Mouse (Mus musculus): ENCODE measurements around the gene Gpr155.

Gpr155 gene

DNA sequence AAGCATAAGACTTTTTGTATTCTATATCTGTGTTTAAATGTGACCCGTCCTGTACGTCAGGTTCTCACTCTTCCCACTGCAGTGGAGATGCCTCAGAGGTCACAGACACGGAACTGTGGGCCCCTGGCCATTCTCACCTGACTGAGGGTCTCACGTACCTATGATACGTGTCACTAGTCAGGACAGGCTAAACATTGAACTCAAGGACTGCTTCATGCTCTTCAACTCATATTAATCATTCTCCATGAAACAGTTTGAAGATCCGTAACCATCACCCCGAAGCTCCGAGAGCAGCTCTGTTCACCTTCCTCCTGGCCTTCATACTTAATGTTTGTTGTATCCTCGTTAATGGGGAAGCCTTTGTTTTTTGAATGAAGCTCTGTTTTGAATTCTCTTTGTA lies 68.9 kb downstream of the Gpr155 start:
- DNase-seq, result no peak

- no peak for DNase-seq
Observed at GRCm38 (mm10) chr2:73314311-73314710, 72.1 kb downstream of the Gpr155 start.

DNA sequence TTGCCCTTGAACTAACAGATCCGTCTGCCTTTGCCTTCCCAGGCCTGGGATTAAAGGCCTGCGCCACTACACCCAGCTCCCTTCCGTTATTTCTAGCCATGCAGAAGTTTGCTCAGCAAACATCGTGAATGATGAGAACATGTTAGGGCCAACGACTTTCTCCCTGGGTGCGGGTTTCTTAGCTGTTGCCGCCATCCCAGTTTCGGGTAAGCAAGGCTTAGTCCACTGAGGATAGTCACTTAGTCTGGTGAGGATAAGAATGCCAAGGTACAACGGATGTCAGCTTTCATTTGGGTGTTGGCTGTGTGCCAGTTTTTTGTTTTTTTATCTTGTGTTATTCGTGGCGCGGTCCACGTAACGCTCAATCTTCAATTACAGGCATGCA lies 73.3 kb downstream of the Gpr155 start:
- peak; percentile 35 to 50 for DNase-seq

DNA sequence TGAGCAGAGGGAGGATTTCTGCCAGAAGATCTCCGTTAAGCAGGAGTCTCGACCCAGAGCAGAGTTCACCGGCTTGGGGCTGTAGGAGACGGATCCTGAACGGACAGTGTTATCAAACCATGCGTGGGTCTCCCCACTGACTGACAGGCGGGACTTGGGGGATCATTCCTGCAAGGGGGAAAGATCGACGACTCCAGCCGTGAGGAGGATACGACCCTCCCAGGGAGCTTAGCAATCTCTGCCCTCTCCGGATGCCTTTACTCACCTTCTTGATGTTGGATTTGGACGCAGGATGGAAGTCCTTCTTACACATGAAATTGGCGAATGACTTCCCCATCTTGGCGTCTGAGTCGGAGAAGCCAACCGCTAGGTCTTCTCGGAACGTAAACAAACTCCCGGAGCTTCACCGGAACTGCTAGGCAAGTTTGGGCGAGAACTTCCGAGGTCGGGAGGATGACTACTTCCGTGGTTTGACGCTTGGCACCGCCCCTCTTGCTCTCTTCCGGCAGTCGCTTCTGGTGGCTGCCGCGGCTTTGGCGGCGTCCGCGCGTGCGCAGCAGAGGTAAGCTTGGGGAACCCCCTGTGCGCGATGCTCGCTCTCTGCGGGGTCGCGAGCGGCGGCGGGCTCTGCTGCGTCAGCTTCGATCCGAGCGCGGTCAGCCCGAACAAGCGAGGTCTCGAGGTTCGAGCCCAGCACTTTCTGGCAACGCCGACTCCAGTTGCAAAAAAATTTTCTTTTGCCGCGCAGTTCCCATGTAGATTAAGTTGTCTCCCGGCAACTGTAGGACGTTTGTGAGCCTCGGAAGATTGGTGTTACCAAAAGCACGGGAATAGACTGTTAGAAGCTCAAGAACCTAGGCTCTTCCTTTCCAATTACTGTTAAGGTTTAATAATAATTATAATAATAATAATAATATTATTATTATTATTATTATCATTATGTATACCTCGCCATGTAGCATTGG lies 73.9 kb downstream of the Gpr155 start, which contains the start of the genes Scrn3 and Cir1:
TSS of gene Scrn3 (plus strand) at position 450 of the 965 bp plus-strand sequence.
TSS of gene Cir1 (minus strand) at position 550 of the 965 bp plus-strand sequence.
- DNase-seq, result peak; percentile 95 to 98

GRCm38 (mm10) chr2:73306006-73306405 lies 80.4 kb downstream of the Gpr155 start:
- DNase-seq, result peak; percentile 31 to 59

GRCm38 (mm10) chr2:73304506-73304905 lies 81.9 kb downstream of the Gpr155 start:
- DNase-seq, result no peak

DNA sequence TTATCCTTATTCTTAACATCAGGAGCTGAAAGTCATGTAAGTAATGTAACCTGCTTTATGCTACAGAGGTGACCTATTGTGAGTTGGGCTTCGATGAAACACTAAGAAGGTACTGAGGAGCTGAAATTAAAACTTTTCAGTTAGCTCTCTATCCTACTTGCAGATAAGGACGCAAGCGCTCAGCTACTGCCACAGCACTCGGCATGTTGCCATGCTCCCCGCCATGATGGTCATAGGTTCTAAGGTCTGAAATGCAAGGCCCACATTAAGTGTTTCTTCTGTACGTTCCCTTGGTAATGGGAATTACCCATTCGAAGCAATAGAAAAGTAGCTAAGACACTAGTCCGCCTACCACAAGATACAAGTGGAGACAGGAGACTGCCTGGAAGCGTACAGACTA lies 83.7 kb downstream of the Gpr155 start:
- DNase-seq, result no peak

GRCm38 (mm10) chr2:73301979-73302378 lies 84.4 kb downstream of the Gpr155 start:
- no peak for DNase-seq

DNA sequence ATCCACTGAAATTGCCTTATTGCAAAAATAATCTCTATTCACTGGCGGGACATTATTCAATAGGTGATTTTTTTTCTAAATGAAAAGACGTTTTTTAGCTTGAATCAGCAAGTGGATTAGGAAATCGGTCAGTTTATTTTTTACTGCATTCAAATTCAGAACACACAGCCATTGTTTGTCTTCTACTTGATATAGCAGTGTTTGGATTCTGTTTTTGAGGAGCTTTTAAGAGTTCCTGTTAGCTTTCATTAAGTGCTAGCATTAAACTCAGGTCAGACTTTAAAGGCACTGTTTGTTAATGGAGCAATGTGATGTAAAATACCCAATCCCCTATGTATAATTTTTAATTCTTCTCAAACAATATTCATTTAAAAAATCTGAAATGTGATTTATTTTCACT lies 87.5 kb downstream of the Gpr155 start:
- DNase-seq, result no peak

GRCm38 (mm10) chr2:73298154-73298553 lies 88.2 kb downstream of the Gpr155 start:
- DNase-seq, result no peak

GRCm38 (mm10) chr2:73295023-73295422 lies 91.3 kb downstream of the Gpr155 start:
- no peak for DNase-seq

Measured in kidney, postnatal 25 days (tissue).